Mouse (Mus musculus) neural tube, embryonic 14.5 days (tissue): Measurements from ENCODE around the gene Tnxb. TPM values are rescaled to one million over a fixed set of nuclear protein-coding genes. Genes with fewer than 3 reads are reported as not detected.

Source experiments
- ATAC-seq: fragments of 200-750 bp; cut with Nextera tagmentation; 2 replicates; pipeline ENCODE4 v1.8.0; 2017; ENCODE audit warnings: low read depth, mild to moderate bottlenecking, moderate TSS enrichment, moderate library complexity
- H3K27ac ChIP-seq: fragments of 300-500 bp; sonication (generic); 2 replicates; pipeline ENCODE4 v1.5.1; 2014; ENCODE audit warnings: low read depth, mild to moderate bottlenecking, control low read depth, low read length, moderate library complexity, mixed read lengths
- H3K27me3 ChIP-seq: fragments of 300-500 bp; sonication (generic); 2 replicates; pipeline ENCODE4 v1.6.1; 2014; ENCODE audit warnings: low read length; ENCODE audit not compliant: control insufficient read depth, insufficient read depth
- H3K36me3 ChIP-seq: fragments of 300-500 bp; sonication (generic); 2 replicates; pipeline ENCODE4 v1.6.1; 2014; ENCODE audit warnings: low read length, mixed read lengths; ENCODE audit not compliant: control insufficient read depth, insufficient read depth
- H3K4me1 ChIP-seq: fragments of 300-500 bp; sonication (generic); 2 replicates; pipeline ENCODE4 v1.6.1; 2014; ENCODE audit warnings: low read length; ENCODE audit not compliant: control insufficient read depth, insufficient read depth
- H3K4me2 ChIP-seq: fragments of 300-500 bp; sonication (generic); 2 replicates; pipeline ENCODE4 v1.6.1; 2014; ENCODE audit warnings: mild to moderate bottlenecking, low read depth, low read length, control low read depth
- H3K4me3 ChIP-seq: fragments of 300-500 bp; sonication (generic); 2 replicates; pipeline ENCODE4 v1.5.1; 2014; ENCODE audit warnings: low read depth, low read length, control low read depth, mixed read lengths
- H3K9ac ChIP-seq: fragments of 300-500 bp; sonication (generic); replicated peaks from 2 replicates; pipeline ENCODE4 v1.6.1; 2014; ENCODE audit warnings: low read depth, mild to moderate bottlenecking, control low read depth, low read length, mixed read lengths
- H3K9me3 ChIP-seq: fragments of 300-500 bp; sonication (generic); 2 replicates; pipeline ENCODE4 v1.6.1; 2016; ENCODE audit warnings: low read length; ENCODE audit not compliant: control insufficient read depth
- WGBS: fragments of 180-500 bp; shearing (Covaris S2); extraction: QIAGEN DNeasy Blood & Tissue Kit; methylation state at CpG from one replicate; pipeline ENCODE4 v1.1.7; 2014; 5-methylcytosine and 5-hydroxymethylcytosine counted together
- polyA plus RNA-seq: library from polyadenylated mRNA; unstranded; fragments of >200 nt; fragmentation: Nextera tagmentation; extraction: Ambion mirVana; gene quantifications from 2 replicates; pipeline ENCODE4 v1.2.1, GENCODE M21; 2014

The Tnxb gene
- polyA plus RNA-seq, 1 experiment from 2014 or later: 0.23 TPM

GRCm38 (mm10) chr17:34681881-34682536 is 11.7 kb downstream of the Tnxb start:
- no peak for ATAC-seq
- no peaks in the 10 kb centered on the region for H3K4me1 ChIP-seq
- no peaks in the 10 kb centered on the region for H3K27me3 ChIP-seq
- no peaks in the 10 kb centered on the region for H3K9me3 ChIP-seq
- H3K4me2 ChIP-seq: no peak overlapping the region
- H3K36me3 ChIP-seq: no peaks in the 10 kb centered on the region
- H3K27ac ChIP-seq: no peak overlapping the region
- no peak overlapping the region for H3K9ac ChIP-seq
- no peak overlapping the region for H3K4me3 ChIP-seq
- WGBS: 81% methylated on average over 11 of the region's 11 CpGs

DNA sequence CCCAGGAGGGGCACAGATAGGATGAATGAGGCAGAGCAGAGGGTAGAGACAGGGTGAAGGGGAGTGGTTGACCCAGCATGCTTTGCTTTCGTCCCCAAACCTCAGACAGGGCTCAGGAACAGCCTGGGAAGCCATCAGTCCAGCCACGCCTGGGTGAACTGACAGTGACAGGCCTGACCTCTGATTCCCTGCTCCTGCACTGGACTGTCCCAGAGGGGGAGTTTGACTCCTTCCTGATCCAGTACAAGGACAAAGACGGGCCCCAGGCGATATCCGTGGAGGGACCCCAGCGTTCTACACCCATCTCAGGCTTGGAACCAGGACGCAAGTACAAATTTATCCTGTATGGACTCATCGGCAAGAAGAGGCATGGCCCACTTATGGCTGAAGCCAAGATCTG is 12.8 kb downstream of the Tnxb start:
- ATAC-seq: no peak
- Histone ChIP-seq H3K9me3 (no peaks in the 10 kb centered on the region), H3K4me3 (no peak overlapping the region), H3K4me1 (no peaks in the 10 kb centered on the region), H3K36me3 (no peaks in the 10 kb centered on the region), H3K27me3 (no peaks in the 10 kb centered on the region), H3K27ac (no peak overlapping the region), H3K9ac (no peak overlapping the region), H3K4me2 (no peak overlapping the region)
- 78% methylated on average over 8 of the region's 8 CpGs for WGBS

DNA sequence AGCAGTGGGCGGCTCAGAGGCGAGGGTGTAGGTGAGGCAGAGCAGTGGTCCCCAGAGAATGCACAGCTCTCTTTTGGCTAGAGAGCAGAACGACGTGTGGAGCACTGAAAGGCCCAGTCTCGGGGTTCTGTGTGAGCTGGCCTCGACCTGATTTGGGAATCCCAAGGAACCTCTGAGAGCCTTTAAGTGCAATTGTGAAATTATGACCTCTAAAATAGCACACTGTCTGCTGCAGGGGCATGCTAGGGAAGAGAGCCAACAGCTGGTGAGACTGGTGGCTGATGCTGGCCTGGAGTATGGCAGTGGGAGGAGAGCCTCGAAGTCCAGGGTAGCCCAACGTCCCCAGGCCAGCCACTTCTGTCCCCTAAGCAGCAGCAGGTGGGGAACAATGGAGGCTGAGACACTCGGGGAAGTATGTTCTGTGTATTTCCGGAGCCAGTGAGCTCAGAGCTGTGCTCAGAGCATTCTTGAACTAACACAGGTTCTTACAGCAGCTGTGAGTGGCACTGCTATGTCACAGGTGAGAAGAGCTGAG is 13.4 kb downstream of the Tnxb start:
- no peak for ATAC-seq
- 66% methylated on average over 10 of the region's 10 CpGs for WGBS

DNA sequence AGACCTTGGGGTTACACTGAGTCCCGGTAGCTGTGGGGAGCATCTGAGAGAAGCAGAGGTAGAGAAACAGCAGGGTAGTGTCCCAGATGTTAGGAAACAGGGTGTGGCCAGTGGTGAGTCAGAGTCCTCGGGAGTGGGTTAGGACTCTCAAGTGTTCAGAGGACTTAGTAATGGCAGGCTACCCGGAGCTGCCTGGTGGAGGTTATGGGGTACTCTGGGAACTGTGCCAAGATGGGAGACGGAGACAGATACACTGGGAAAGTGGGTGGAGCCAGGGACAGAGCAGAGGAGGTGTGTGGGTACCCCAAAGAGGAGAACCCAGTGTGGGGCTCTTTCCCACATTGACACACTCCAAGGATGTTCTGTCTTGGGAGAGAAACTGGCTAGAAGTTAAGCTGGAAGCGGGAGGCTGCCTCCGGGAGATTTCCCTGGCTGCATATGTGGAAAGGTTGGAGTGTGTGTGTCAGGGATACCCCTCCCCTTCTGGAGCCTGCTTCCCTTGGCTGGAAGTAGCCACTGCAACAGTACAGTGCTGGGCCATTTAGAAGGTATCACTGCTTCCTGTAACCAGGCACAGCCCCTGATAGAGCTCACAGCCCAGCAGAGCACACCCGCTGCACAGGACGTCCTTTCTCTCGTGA is 14.0 kb downstream of the Tnxb start:
- Histone ChIP-seq H3K4me3 (no peak overlapping the region), H3K9ac (no peak overlapping the region), H3K9me3 (no peaks in the 10 kb centered on the region), H3K4me1 (no peaks in the 10 kb centered on the region), H3K36me3 (no peaks in the 10 kb centered on the region), H3K27ac (no peak overlapping the region), H3K27me3 (no peaks in the 10 kb centered on the region), H3K4me2 (no peak overlapping the region)
- WGBS: 68% methylated on average over 9 of the region's 9 CpGs
- no peak for ATAC-seq

More for the DNA sequence above, 13.4 kb downstream of the Tnxb start:
- Histone ChIP-seq H3K4me1 (no peaks in the 10 kb centered on the region), H3K36me3 (no peaks in the 10 kb centered on the region), H3K27ac (no peak overlapping the region), H3K9ac (no peak overlapping the region), H3K4me3 (no peak overlapping the region), H3K27me3 (no peaks in the 10 kb centered on the region), H3K9me3 (no peaks in the 10 kb centered on the region), H3K4me2 (no peak overlapping the region)

DNA sequence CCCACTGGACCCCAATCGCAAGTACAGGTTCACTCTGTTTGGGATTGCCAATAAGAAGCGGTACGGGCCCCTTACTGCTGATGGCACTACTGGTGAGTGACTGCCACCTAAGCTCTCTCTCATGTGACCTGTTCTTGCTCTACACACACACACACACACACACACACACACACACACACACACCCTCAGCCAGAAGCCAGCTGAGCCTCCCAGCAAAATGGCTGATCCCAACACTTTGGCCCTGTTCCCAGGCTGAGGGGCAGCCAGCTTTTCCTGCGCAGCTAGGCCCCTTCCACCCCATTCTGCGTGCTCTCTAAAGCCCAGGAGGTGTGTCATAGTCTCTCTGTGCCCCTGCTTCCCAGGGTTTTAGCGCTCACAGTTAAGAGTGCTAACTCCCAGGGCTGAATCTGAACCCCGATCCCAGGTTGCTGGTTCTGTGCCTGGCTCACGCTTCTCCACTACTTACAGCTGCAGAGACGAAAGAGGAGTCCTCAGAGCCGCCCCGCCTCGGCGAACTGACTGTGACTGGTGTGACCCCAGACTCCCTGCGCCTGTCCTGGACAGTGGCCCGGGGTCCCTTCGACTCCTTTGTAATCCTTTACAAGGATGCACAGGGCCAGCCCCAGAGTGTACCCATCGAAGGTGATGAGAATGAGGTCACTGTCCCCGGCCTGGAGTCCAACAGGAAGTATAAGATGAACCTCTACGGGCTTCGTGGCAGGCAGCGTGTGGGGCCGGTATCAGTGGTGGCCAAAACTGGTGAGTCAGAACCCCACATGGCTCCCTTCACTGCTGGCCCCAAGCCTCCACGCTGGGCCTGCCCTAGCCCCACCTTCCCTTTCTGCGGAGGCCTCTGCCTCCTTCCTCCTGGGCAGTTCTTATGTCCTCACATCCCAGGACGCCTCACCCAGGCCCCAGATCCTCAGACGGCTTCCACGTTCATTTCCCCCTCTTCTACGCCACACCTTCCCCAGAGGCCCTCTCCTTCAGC is 15.1 kb downstream of the Tnxb start:
- WGBS: 83% methylated on average over 28 of the region's 28 CpGs
- Histone ChIP-seq H3K27me3 (no peaks in the 10 kb centered on the region), H3K4me2 (no peak overlapping the region), H3K9me3 (no peaks in the 10 kb centered on the region), H3K4me3 (no peak overlapping the region), H3K27ac (no peak overlapping the region), H3K4me1 (no peaks in the 10 kb centered on the region), H3K36me3 (no peaks in the 10 kb centered on the region), H3K9ac (no peak overlapping the region)
- peak; percentile 41; the same call in 1 of the 2 replicates for ATAC-seq

DNA sequence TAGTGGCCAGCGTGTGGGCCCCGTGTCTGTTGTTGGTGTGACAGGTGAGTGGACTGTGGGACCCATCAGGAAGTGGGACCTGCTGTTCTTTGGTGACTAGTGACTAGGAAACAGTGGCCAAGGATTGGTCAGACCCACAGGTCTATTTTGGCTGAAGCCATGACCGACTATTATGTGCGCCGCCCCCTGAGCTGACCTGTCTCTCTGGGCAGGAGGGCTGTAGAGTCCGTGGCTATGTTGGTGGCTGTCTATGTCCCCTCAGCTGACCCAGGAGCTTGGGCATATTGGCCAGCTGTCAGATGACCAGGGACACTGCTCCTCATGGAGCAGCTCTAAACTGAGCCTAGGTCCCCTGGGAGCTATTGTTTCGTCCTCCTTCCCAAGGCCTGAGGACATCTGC is 18.6 kb downstream of the Tnxb start:
- Histone ChIP-seq H3K27ac (no peak overlapping the region), H3K4me2 (no peak overlapping the region), H3K9ac (no peak overlapping the region), H3K27me3 (no peaks in the 10 kb centered on the region), H3K4me3 (no peak overlapping the region), H3K9me3 (no peaks in the 10 kb centered on the region), H3K36me3 (no peaks in the 10 kb centered on the region), H3K4me1 (no peaks in the 10 kb centered on the region)
- ATAC-seq: no peak
- WGBS: 88% methylated on average over 7 of the region's 7 CpGs

DNA sequence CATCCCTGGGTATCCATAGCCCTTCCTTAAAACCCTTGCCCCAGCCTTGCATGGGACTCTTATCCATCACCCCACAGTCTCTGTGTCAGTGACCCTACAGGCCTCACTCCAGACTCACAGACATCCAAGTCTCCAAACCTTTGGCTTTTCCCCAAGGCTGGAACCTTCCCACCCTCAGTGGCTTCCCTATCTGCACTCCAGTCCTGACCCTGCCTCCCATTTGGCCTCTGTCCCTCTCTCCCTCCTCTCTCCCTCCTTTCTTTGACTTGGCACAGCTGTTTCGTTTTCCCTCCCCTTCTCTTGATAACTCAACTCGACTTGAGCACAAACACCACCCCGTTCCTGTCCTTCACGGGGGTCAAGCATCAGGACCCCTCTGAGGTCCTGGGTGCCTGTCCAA is 20.1 kb downstream of the Tnxb start:
- 79% methylated on average over 4 of the region's 4 CpGs for WGBS
- no peak overlapping the region for H3K4me2 ChIP-seq
- no peaks in the 10 kb centered on the region for H3K36me3 ChIP-seq
- H3K4me3 ChIP-seq: no peak overlapping the region
- no peaks in the 10 kb centered on the region for H3K4me1 ChIP-seq
- no peak for ATAC-seq
- no peak overlapping the region for H3K27ac ChIP-seq
- no peaks in the 10 kb centered on the region for H3K9me3 ChIP-seq
- no peak overlapping the region for H3K9ac ChIP-seq
- no peaks in the 10 kb centered on the region for H3K27me3 ChIP-seq

DNA sequence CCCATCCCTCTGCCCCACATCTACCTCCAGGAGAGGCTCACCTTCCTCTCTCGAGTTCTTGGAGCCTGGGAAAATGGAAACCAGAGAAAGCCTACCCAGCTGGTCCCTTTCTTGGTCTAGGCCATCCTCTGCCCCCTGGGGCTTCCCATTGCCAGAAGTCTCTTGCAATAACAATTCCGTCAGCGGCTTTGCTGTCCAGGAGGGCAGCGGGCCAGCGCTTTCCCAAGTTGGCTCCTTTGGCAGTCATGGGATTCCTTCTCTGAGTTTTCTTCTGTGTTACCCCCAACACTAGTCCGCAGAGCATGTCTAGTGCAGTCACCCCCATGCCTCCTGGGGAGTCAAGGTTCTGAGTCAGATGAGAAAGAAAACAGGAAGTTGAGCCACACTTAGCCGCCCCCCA is 22.6 kb downstream of the Tnxb start:
- Histone ChIP-seq H3K27me3 (no peaks in the 10 kb centered on the region), H3K9me3 (no peaks in the 10 kb centered on the region), H3K27ac (no peak overlapping the region), H3K4me1 (no peaks in the 10 kb centered on the region), H3K4me2 (no peak overlapping the region), H3K4me3 (no peak overlapping the region), H3K9ac (no peak overlapping the region), H3K36me3 (no peaks in the 10 kb centered on the region)
- WGBS: 70% methylated on average over 7 of the region's 7 CpGs
- no peak for ATAC-seq
